Mouse (Mus musculus) liver, embryonic 12.5 days (tissue): ENCODE results near the gene Psph. TPM values are rescaled to one million over a fixed set of nuclear protein-coding genes. Genes with fewer than 3 reads are reported as not detected.
"Not testable (repeated sequence)": the region's sequence is repeated elsewhere in the genome, so short reads cannot be mapped to it uniquely, and the experiment has no call there.

ENCODE experiments used
- ATAC-seq: fragments of 200-750 bp; cut with Nextera tagmentation; 2 replicates; pipeline ENCODE4 v1.8.0; 2017; ENCODE audit warnings: moderate number of reproducible peaks, mild to moderate bottlenecking, moderate library complexity
- H3K27ac ChIP-seq: fragments of 300-500 bp; sonication (generic); 2 replicates; pipeline ENCODE4 v1.5.1; 2016; ENCODE audit warnings: mild to moderate bottlenecking
- H3K27me3 ChIP-seq: fragments of 300-500 bp; sonication (generic); replicated peaks from 2 replicates; pipeline ENCODE4 v1.6.1; 2016; ENCODE audit warnings: mild to moderate bottlenecking, moderate library complexity
- H3K36me3 ChIP-seq: fragments of 300-500 bp; sonication (generic); 2 replicates; pipeline ENCODE4 v1.6.1; 2016; ENCODE audit warnings: mild to moderate bottlenecking, moderate library complexity
- H3K4me1 ChIP-seq: fragments of 300-500 bp; sonication (generic); 2 replicates; pipeline ENCODE4 v1.6.1; 2016
- H3K4me2 ChIP-seq: fragments of 300-500 bp; sonication (generic); 2 replicates; pipeline ENCODE4 v1.6.1; 2016; ENCODE audit warnings: mild to moderate bottlenecking, moderate library complexity
- H3K4me3 ChIP-seq: fragments of 300-500 bp; sonication (generic); 2 replicates; pipeline ENCODE4 v1.5.1; 2016; ENCODE audit warnings: mild to moderate bottlenecking, moderate library complexity
- H3K9ac ChIP-seq: fragments of 300-500 bp; sonication (generic); 2 replicates; pipeline ENCODE4 v1.6.1; 2016; ENCODE audit warnings: mild to moderate bottlenecking, moderate library complexity
- H3K9me3 ChIP-seq: fragments of 300-500 bp; sonication (generic); replicated peaks from 2 replicates; pipeline ENCODE4 v1.6.1; 2016; ENCODE audit warnings: mild to moderate bottlenecking, moderate library complexity
- WGBS: fragments of 180-500 bp; shearing (Covaris S2); methylation state at CpG from one replicate; pipeline ENCODE4 v1.1.7; 2016; ENCODE audit not compliant: insufficient replicate concordance; 5-methylcytosine and 5-hydroxymethylcytosine counted together
- polyA plus RNA-seq: library from polyadenylated mRNA; unstranded; fragments of >200 nt; fragmentation: Nextera tagmentation; extraction: Ambion mirVana; gene quantifications from 2 replicates; pipeline ENCODE4 v1.2.1, GENCODE M21; 2016

Gene Psph
- polyA plus RNA-seq, 1 experiment from 2014 or later: 88.0 TPM

- WGBS: 73% methylated on average over 4 of the region's 4 CpGs
- not testable (repeated sequence) for ATAC-seq
- H3K36me3 ChIP-seq: peaks cover 60% of the 10 kb centered on the region
These were observed 13.9 kb downstream of the Psph start for GRCm38 (mm10) chr5:129773330-129773729.

GRCm38 (mm10) chr5:129772433-129772832, 14.8 kb downstream of the Psph start:
- ATAC-seq: no peak
- 78% methylated on average over 10 of the region's 10 CpGs for WGBS
- no peaks in the 10 kb centered on the region for H3K27me3 ChIP-seq

More at GRCm38 (mm10) chr5:129773330-129773729, 13.9 kb downstream of the Psph start:
- H3K9ac ChIP-seq, H3K4me2 ChIP-seq, H3K4me3 ChIP-seq, H3K9me3 ChIP-seq, H3K27me3 ChIP-seq, H3K27ac ChIP-seq: not testable (repeated sequence)
- peaks cover 12% of the 10 kb centered on the region for H3K4me1 ChIP-seq

GRCm38 (mm10) chr5:129770443-129771355, 16.6 kb downstream of the Psph start:
- ATAC-seq: 0 out of 2 replicates have a peak, but pooled peaks have one; percentile 45
- Histone ChIP-seq H3K9me3 (no peaks in the 10 kb centered on the region), H3K27me3 (no peaks in the 10 kb centered on the region), H3K36me3 (peaks cover 74% of the 10 kb centered on the region), H3K9ac (no peak overlapping the region), H3K4me2 (no peak overlapping the region), H3K4me1 (no peaks in the 10 kb centered on the region; the same call in 1 of the 2 replicates), H3K27ac (no peak overlapping the region), H3K4me3 (no peak overlapping the region)
- 80% methylated on average over 23 of the region's 23 CpGs for WGBS

More at GRCm38 (mm10) chr5:129772433-129772832, 14.8 kb downstream of the Psph start:
- H3K9me3 ChIP-seq: no peaks in the 10 kb centered on the region
- H3K9ac ChIP-seq: no peak overlapping the region
- H3K4me1 ChIP-seq: peaks cover 6% of the 10 kb centered on the region
- no peak overlapping the region for H3K4me2 ChIP-seq
- peaks cover 69% of the 10 kb centered on the region for H3K36me3 ChIP-seq
- no peak overlapping the region for H3K27ac ChIP-seq
- no peak overlapping the region for H3K4me3 ChIP-seq

- H3K4me3 ChIP-seq: no peak overlapping the region
- H3K9ac ChIP-seq: no peak overlapping the region
- peaks cover 5% of the 10 kb centered on the region; the same call in 1 of the 2 replicates for H3K4me1 ChIP-seq
- no peaks in the 10 kb centered on the region for H3K27me3 ChIP-seq
- no peaks in the 10 kb centered on the region for H3K9me3 ChIP-seq
- H3K27ac ChIP-seq: no peak overlapping the region
- peaks cover 29% of the 10 kb centered on the region for H3K36me3 ChIP-seq
- no peak for ATAC-seq
- WGBS: 76% methylated on average over 18 of the region's 18 CpGs
- H3K4me2 ChIP-seq: no peak overlapping the region
These were observed 25.2 kb downstream of the Psph start for GRCm38 (mm10) chr5:129761865-129762540.

- Histone ChIP-seq H3K4me1 (peaks cover 5% of the 10 kb centered on the region; the same call in 1 of the 2 replicates), H3K27ac (no peak overlapping the region), H3K4me3 (no peak overlapping the region), H3K27me3 (no peaks in the 10 kb centered on the region), H3K36me3 (peaks cover 17% of the 10 kb centered on the region), H3K9ac (no peak overlapping the region), H3K4me2 (no peak overlapping the region), H3K9me3 (no peaks in the 10 kb centered on the region)
- WGBS: 77% methylated on average over 13 of the region's 13 CpGs
- no peak; the same call in 1 of the 2 replicates for ATAC-seq
These were observed 27.2 kb downstream of the Psph start for GRCm38 (mm10) chr5:129759929-129760480.

- Histone ChIP-seq H3K9ac (no peak overlapping the region), H3K36me3 (peaks cover 17% of the 10 kb centered on the region; the same call in 1 of the 2 replicates), H3K4me2 (no peak overlapping the region), H3K27ac (no peak overlapping the region), H3K9me3 (no peaks in the 10 kb centered on the region), H3K27me3 (no peaks in the 10 kb centered on the region), H3K4me1 (peaks cover 5% of the 10 kb centered on the region; the same call in 1 of the 2 replicates), H3K4me3 (no peak overlapping the region)
- WGBS: 92% methylated on average over 20 of the region's 20 CpGs
- no peak for ATAC-seq
These were observed 30.4 kb downstream of the Psph start for GRCm38 (mm10) chr5:129756886-129757285.

GRCm38 (mm10) chr5:129744050-129744449, 43.2 kb downstream of the Psph start:
- Histone ChIP-seq H3K27me3 (no peaks in the 10 kb centered on the region), H3K9ac (peak overlapping the region; percentile 40; the same call in 1 of the 2 replicates), H3K9me3 (no peaks in the 10 kb centered on the region), H3K4me1 (peaks cover 31% of the 10 kb centered on the region), H3K4me3 (no peak overlapping the region), H3K36me3 (peaks cover 60% of the 10 kb centered on the region), H3K27ac (peak overlapping the region; percentile 83), H3K4me2 (peak overlapping the region; percentile 48)
- WGBS: 34% methylated on average over 6 of the region's 6 CpGs
- ATAC-seq: peak; percentile 44; the same call in 1 of the 2 replicates

- Histone ChIP-seq H3K9ac (0 out of 2 replicates have a peak overlapping the region, but pooled peaks have one; percentile 33), H3K4me2 (peak overlapping the region; percentile 48), H3K27me3 (no peaks in the 10 kb centered on the region), H3K4me3 (no peak overlapping the region), H3K4me1 (peaks cover 31% of the 10 kb centered on the region), H3K9me3 (no peaks in the 10 kb centered on the region), H3K36me3 (peaks cover 55% of the 10 kb centered on the region), H3K27ac (peak overlapping the region; percentile 83)
- ATAC-seq: peak; percentile 98
- 21% methylated on average over 7 of the region's 7 CpGs for WGBS
These were observed 44.3 kb downstream of the Psph start for GRCm38 (mm10) chr5:129742903-129743488.

- Histone ChIP-seq H3K4me2 (no peak overlapping the region), H3K4me1 (peaks cover 31% of the 10 kb centered on the region), H3K9ac (no peak overlapping the region), H3K4me3 (no peak overlapping the region), H3K36me3 (peaks cover 40% of the 10 kb centered on the region), H3K27ac (no peak overlapping the region), H3K27me3 (no peaks in the 10 kb centered on the region), H3K9me3 (no peaks in the 10 kb centered on the region)
- 93% methylated on average over 1 of the region's 1 CpGs for WGBS
- no peak for ATAC-seq
These were observed 46.3 kb downstream of the Psph start for GRCm38 (mm10) chr5:129740976-129741375.

- 63% methylated on average over 5 of the region's 5 CpGs for WGBS
- H3K4me1 ChIP-seq: peaks cover 58% of the 10 kb centered on the region
These were observed 56.2 kb downstream of the Psph start for GRCm38 (mm10) chr5:129731021-129731420.

GRCm38 (mm10) chr5:129730344-129730743, 56.9 kb downstream of the Psph start:
- H3K9ac ChIP-seq: peak overlapping the region; percentile 47; the same call in 1 of the 2 replicates
- H3K4me2 ChIP-seq: peak overlapping the region; percentile 60
- WGBS: 29% methylated on average over 11 of the region's 11 CpGs
- H3K4me1 ChIP-seq: peaks cover 60% of the 10 kb centered on the region
- peak overlapping the region; percentile 98 for H3K27ac ChIP-seq
- peak overlapping the region; percentile 19 for H3K4me3 ChIP-seq
- no peaks in the 10 kb centered on the region for H3K27me3 ChIP-seq
- peaks cover 9% of the 10 kb centered on the region; the same call in 1 of the 2 replicates for H3K36me3 ChIP-seq
- H3K9me3 ChIP-seq: no peaks in the 10 kb centered on the region
- ATAC-seq: peak; percentile 61

More at GRCm38 (mm10) chr5:129731021-129731420, 56.2 kb downstream of the Psph start:
- H3K4me2 ChIP-seq: no peak overlapping the region
- no peak overlapping the region for H3K4me3 ChIP-seq
- H3K9ac ChIP-seq: 0 out of 2 replicates have a peak overlapping the region, but pooled peaks have one; percentile 5
- H3K36me3 ChIP-seq: peaks cover 9% of the 10 kb centered on the region; the same call in 1 of the 2 replicates
- peak overlapping the region; percentile 98; the same call in 1 of the 2 replicates for H3K27ac ChIP-seq
- ATAC-seq: no peak
- H3K27me3 ChIP-seq: no peaks in the 10 kb centered on the region
- H3K9me3 ChIP-seq: no peaks in the 10 kb centered on the region
